Mouse (Mus musculus): ENCODE measurements around the gene Iqschfp.

Iqschfp gene

GRCm38 (mm10) chr3:67954459-67955065 lies 62.5 kb downstream of the Iqschfp start:
- peak; percentile 11 for DNase-seq (ENCODE audit: low spot score)

- DNase-seq (ENCODE audit: low spot score), result no peak
Measured at GRCm38 (mm10) chr3:67959672-67960071, 67.6 kb downstream of the Iqschfp start.

- DNase-seq (ENCODE audit: low spot score), result no peak
Measured at GRCm38 (mm10) chr3:67960133-67960532, 68.1 kb downstream of the Iqschfp start.

- DNase-seq (ENCODE audit: low spot score), result no peak
Measured at GRCm38 (mm10) chr3:67960727-67961126, 68.7 kb downstream of the Iqschfp start.

- no peak for DNase-seq (ENCODE audit: low spot score)
Measured at GRCm38 (mm10) chr3:67961934-67962639, 70.1 kb downstream of the Iqschfp start.

GRCm38 (mm10) chr3:67974340-67974998 lies 82.4 kb downstream of the Iqschfp start:
- no peak for DNase-seq (ENCODE audit: low spot score)

- DNase-seq (ENCODE audit: low spot score), result no peak
Measured at GRCm38 (mm10) chr3:67980006-67980405, 88.0 kb downstream of the Iqschfp start.

- no peak for DNase-seq (ENCODE audit: low spot score)
Measured at GRCm38 (mm10) chr3:67983329-67983728, 91.3 kb downstream of the Iqschfp start.

- DNase-seq (ENCODE audit: low spot score), result no peak
Measured at GRCm38 (mm10) chr3:68002415-68002814, 110.4 kb downstream of the Iqschfp start.

- no peak for DNase-seq (ENCODE audit: low spot score)
Measured at GRCm38 (mm10) chr3:68012342-68012741, 120.3 kb downstream of the Iqschfp start.

GRCm38 (mm10) chr3:68015786-68016185 lies 123.8 kb downstream of the Iqschfp start:
- no peak for DNase-seq (ENCODE audit: low spot score)

- no peak for DNase-seq (ENCODE audit: low spot score)
Measured at GRCm38 (mm10) chr3:68019401-68019800, 127.4 kb downstream of the Iqschfp start.

GRCm38 (mm10) chr3:68036097-68036496 lies 144.1 kb downstream of the Iqschfp start:
- no peak for DNase-seq (ENCODE audit: low spot score)

GRCm38 (mm10) chr3:68042951-68043350 lies 150.9 kb downstream of the Iqschfp start:
- no peak for DNase-seq (ENCODE audit: low spot score)

- no peak for DNase-seq (ENCODE audit: low spot score)
Measured at GRCm38 (mm10) chr3:68045475-68046416, 153.7 kb downstream of the Iqschfp start.

- no peak for DNase-seq (ENCODE audit: low spot score)
Measured at GRCm38 (mm10) chr3:68053538-68053937, 161.5 kb downstream of the Iqschfp start.

GRCm38 (mm10) chr3:68055071-68055470 lies 163.0 kb downstream of the Iqschfp start:
- DNase-seq (ENCODE audit: low spot score), result no peak

- no peak for DNase-seq (ENCODE audit: low spot score)
Measured at GRCm38 (mm10) chr3:68056373-68057275, 164.6 kb downstream of the Iqschfp start.

GRCm38 (mm10) chr3:68059162-68059800 lies 167.2 kb downstream of the Iqschfp start:
- DNase-seq (ENCODE audit: low spot score), result no peak

GRCm38 (mm10) chr3:68064731-68065130 lies 172.7 kb downstream of the Iqschfp start, which contains the start of gene Schip1:
Schip1 (plus strand) TSS chr3:68064802.
- no peak for DNase-seq (ENCODE audit: low spot score)
